Mouse (Mus musculus): Measurements from ENCODE around the gene Zfp810.
"Not testable (repeated sequence)": the region's sequence is repeated elsewhere in the genome, so short reads cannot be mapped to it uniquely, and the experiment has no call there.

Zfp810 gene

DNA sequence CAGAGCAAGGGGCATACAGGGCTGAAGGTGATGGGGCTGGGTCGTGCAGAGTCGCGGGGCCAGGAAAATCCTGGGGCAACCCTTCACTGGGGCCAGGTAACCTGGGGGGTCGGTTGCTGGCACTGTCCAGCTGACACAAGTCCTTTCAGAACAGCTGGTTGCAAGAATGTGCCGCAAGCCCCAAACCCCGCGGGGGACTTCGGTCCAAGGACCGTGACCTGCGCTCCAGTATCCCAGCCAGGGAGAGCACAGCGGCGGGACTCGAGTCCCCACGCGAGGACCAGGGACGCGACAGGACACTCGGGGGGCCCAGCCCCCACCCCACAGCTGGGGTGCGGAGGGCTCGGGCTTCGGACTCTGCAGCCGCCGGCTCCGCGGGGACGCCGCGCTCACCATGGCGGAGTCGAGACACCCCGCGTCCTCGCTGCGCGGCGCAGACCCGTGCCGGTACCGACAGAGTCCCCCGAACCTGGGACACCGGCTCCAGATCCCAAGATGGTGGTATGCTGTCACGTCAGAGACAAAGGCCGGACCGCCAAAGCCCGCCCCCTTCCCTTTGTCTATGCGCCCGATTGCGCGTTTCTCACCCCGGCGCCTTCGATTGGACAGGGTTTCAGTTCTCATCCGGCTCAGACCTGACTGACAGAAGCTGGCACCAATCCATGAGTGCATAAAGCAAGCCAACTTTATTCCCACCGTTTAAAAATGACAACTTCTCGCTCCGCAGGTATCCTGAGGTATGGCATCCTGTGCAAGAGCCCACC is at the start of gene Zfp810:
Gene Zfp810 (minus strand): TSS at position 493 of the 764 bp plus-strand sequence.
- DNase-seq (ENCODE audit: low spot score) = peak; percentile 89

DNA sequence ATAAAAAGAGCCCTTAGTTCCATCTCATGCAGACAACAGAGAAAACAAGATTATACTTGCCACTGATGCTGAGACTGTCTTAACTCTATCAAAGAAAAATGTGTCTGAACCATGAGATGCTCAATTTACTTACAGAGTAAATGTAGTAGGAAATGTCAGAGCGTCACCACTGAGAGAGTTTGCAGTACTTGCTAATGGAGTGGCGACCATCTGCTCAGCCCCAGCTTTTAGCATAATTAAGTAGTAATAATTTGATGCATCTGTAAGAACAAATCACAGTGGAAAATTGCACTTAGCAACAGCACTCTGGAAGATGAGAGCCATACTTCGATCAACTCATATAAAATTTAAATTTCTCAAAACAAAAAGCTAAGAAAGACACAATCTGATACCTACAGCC is 48.5 kb upstream of the Zfp810 start:
- DNase-seq (ENCODE audit: low spot score) = no peak

DNA sequence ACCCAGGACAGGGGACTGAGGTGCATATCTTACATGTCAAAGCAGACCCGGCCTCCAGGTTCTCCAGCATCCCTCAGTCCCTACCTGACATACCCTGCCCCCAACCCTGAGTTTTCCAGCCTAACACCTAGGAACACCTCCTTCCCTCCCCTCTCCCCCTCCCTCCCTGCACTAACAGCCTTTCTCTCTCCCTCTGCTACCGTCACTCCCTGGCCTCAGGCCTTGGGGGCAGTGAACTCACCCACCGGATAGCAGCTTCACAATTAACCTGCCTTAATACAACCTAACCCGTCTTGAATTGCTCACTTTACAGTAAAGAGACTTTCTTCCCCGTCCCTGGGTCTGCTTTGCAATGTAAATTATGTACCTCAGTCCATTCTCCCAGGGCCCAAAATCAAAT is 46.5 kb upstream of the Zfp810 start:
- no peak for DNase-seq (ENCODE audit: low spot score)

DNA sequence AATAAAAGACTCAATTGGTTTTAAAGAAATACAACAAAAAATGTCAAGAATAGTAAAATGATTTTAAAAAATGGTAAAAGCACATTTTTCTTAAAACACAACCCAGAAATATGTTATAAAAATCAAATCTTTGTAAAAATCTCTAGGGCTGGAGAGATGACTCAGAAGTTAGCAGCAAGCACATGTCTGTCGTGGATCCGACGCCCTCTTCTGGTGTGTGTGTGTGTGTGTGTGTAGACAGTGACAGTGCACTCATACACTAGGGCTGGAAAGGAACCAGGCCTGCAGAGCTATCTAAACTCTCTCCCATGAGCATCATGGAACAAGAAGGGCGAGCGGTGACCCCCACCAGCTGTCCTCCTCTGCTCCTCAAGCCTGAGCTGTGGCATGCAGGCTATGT is 46.0 kb upstream of the Zfp810 start:
- DNase-seq (ENCODE audit: low spot score) = no peak

DNA sequence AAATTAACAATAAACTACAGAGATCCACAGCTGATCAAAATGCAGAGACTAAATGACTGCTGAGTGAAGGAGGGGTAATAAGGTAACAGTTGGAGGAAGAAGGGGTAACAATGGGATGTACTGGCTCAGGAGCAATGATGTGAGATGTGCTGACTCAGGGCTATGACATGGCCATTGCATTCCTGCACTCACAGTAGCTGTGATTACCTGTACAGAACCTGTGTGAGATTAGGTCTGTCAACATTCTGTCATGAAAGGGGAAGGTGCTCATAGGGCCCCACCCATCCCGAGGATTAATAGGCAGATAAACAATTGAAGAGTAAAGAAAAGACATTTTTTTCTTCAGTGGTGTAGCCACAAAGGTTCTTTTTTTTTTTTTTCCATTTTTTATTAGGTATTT is 32.9 kb upstream of the Zfp810 start:
- no peak for DNase-seq (ENCODE audit: low spot score)

DNA sequence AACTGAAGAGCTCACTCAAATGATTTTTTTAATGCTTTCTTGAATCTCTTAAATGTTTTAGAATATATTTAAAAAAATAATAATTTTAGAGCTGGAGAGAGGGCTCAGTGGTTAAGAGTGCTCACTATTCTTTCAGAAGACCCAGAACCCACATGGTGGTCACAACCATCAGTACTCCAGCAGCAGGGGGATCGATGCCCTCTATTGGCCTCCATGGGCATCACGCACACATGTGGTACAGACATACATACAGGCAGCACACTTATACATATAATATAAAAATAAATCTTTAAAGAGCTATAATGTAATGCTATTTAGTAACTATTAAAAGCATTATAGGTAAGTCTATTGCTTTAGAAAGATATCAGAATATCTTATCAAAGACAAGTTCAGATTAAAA is 29.8 kb upstream of the Zfp810 start:
- no peak for DNase-seq (ENCODE audit: low spot score)

DNA sequence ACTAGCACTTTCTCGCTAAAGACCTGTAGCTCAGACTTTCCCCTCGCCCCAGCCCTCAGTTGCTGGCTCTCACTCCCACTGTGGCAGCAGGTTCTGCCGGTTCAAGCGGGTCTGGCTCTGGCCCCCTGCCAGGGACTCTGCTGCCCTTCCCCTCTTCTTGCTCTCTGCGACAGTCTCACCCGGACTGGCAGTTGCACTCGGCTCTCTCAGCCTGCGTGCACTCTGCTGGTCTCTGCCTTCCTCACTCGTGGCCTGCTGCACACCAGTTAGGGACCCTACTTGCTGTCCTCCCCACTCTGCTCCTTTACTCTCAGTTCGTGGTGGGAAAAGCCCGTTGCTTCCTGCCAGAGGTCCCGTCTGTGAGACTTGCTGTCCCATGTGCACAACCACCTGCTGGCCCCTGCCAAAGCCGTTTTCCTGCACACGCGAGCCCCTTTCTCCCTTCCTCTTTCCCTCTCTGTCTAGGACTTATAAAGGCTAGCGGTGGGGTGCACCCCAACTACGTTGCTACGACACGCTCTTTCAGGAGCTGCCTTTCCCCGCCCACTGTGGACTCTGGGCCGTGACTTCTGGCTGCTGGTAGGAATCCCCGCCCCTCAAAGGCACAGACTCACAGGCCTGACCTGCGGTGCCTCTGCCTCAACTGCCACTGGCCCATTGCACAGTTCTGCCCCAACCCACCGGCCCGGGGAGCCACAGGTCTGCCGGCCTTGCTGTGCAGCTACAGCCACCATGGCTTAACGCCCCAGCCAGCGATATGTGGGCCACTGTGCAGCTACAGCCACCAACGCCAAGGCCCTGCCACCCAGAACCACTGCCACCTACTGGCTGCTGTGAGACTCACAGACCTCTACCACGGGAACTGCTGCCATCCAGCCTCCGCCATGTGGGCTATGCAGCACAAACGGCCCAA is 20.3 kb upstream of the Zfp810 start:
- DNase-seq (ENCODE audit: low spot score) = peak; percentile 88

DNA sequence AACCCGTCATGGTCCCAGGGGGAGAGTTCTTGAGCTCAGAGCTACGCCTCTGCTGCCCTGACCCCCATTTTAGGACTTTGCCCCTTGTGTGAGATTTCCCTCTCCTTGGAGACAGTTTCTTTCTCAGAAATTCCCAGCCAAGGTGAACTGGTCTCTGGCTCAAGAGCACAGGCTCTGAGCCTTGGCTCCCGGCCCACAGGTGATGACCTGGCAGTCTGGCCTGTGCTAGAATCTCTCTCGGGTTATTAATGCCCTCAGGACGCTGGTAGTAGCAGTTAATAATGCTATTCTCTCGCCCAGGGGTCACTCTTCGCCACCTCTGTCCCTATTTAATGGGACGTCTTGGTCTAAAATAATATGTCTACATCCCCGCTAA is 19.6 kb upstream of the Zfp810 start:
- no peak for DNase-seq (ENCODE audit: low spot score)

DNA sequence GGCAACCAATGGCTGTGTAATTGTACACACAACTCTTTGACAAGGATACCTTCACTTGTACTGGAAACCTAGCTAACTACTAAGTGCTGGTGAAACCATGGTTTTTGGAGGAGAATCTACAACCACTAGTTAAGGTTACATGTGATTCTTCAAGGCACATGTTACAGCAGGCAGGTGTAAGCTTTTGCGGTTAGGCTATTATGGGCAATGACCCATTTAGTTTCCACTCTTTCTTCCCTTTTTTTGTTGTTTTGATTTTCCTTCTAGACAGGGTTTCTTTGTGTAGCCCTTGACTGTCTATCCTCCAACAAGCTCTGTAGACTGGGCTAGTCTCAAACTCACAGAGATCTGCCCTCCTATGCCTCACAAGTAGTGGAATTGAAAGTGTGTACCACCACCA is 17.1 kb upstream of the Zfp810 start:
- no peak for DNase-seq (ENCODE audit: low spot score)

DNA sequence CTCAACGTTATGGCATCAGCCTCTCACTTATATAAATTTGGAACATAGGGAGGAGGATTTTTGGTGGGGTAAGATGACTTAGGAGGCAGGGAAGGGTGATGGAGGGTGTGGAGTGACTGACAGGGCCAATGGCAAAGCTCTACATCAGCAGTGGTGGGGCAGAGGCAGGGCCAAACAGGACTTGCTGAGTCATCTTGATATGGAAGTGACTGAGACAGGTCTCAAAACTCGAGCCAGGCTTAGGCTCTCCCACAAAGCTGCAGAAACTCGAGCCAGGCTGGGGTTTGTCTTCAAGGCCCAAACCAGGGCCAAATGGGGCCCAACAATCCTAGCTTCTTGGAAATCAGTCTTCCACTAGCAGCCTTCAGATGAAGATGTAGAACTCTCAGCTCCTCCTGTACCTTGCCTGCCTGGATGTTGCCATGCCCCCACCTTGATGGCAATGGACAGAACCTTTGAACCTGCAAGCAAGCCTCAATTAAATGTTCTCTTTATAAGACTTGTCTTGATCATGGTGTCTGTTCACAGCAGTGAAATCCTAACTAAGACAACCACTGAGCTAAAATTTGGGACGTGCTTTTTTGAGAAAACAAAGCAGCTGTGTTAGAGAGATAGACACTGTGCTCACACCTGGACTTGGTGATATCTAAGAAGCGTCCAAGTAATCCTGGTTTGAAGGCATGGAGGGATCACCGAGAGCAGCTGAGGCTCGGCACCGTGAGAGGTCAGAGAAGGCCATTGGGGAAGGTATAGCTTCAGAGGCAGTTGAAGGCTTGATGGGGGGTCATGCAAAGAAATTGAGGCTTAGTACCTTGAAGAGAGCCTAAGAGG is 15.1 kb upstream of the Zfp810 start:
- no peak for DNase-seq (ENCODE audit: low spot score)

DNA sequence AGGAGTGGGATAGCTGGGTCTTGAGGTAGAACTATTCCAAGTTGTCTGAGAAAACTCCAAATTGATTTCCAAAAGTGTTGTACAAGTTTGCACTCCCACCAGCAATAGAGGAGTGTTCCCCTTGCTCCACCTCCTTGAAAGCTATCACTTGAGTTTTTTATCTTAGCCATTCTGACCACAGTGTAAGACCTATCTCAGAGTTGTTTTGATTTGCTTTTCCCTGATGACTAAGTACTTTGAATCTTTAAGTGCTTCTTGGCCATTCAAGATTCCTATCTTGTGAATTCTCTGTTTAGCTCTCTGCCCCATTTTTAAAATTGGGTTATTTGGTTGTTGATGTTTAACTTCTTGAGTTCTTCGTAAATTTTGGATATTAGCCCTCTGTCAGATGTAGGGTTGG is 11.7 kb upstream of the Zfp810 start:
- no peak for DNase-seq (ENCODE audit: low spot score)

DNA sequence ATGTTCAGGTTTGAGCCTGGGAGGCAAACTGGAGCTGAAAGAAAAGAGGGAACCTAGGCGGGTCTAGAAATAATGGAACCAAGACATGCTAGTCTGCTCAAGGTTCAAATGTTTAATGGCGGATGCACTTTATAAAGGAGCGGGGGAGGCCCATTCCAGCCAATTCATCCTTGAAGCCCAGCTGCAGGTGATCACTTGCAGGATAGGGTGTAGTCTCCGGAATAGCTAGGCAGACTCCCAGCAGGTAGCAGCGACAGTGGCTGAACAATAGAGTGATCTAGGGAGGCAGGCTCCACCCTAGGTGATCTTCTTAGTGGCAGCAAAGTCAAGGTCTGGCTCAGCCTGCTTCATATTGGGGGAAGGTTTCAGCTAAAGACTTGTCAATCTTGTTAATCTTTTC is 8.6 kb upstream of the Zfp810 start:
- DNase-seq (ENCODE audit: low spot score) = not testable (repeated sequence)

DNA sequence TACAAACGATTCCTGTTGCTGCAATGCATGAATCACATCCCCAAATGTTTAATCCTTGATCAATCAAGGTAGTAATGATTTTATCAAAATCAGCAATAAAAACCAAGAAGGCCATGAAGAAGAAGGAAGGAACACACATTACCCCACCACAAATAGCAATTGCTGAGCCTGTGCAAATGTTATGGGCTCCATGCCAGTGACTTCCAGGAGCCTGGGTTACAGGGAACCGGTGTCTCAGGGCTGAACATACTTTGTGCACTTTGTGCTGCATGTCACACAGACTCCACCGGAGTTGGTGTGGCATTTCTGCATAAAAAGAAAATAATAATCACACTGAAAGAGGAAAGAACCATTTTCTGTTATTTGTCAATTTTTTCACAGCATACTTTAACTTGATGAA is 6.6 kb upstream of the Zfp810 start:
- no peak for DNase-seq (ENCODE audit: low spot score)

DNA sequence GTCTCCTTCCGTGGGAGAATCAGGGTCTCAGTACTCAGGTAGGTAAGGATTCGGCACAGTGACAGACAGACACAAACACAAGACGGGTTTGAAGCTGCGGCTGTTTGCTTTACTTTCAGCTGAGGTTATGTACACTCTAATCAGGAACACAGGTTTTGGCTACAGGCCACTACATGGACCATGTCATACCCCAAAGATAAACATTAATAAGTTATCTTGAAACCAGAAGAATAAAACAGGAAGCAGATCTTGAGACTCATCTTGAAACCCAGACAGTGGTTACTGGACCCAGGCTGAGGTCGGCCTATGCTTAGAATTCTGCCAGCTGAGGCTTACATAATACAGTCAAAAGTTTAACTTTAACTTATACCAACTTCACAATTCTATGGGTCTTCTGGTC is 5.8 kb upstream of the Zfp810 start:
- no peak for DNase-seq (ENCODE audit: low spot score)

DNA sequence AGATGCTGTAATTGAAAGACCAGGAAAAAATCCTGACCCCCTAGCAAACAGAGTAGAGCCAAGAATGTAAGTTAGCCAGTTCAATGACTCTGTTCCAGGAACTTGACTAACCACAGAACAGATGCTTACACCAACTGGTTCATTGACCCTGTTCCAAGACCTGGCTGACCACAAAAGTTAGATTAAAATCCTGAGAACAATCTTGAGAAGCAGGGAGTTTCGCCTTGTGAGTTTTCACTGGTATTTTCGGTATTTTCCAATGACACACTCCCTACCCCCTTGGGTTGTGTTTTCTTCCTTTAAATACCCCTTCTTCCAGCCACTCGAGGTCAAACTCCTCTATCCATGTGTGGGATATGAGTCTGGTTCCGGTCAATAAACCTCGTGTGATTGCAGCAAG is 2.2 kb upstream of the Zfp810 start:
- no peak for DNase-seq (ENCODE audit: low spot score)

DNA sequence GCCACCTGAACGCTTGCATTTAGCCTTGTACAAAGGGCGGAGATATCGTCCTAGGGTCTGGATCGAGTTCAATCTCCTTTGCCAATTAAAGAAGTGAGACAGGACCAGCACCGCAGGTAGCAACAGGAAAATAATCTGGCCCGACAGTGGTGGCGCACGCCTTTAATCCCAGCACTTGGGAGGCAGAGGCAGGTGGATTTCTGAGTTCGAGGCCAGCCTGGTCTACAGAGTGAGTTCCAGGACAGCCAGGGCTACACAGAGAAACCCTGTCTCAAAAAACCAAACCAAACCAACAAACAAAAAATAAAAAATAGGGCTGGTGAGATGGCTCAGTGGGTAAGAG is 443 bp upstream of the Zfp810 start:
- DNase-seq (ENCODE audit: low spot score) = not testable (repeated sequence)

DNA sequence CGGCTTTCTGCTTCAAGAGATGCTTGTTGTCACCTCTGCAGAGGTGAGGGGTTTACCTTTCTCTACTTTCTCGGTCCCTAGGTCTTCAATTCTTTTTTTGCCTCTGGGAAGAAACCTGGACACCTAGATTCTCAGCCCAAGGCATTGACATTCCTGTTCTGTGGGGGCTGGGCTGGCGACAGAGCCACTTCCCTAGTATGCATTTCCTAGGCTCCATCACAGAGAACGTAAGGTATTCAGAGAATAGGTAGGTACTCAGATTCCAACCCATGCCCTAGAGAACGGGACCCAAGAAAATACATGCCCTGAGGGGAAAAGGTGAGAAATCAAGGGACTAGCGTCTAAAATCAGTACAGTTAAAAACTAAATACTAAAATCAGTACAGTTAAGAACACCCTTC is 722 bp downstream of the Zfp810 start:
- no peak for DNase-seq (ENCODE audit: low spot score)

DNA sequence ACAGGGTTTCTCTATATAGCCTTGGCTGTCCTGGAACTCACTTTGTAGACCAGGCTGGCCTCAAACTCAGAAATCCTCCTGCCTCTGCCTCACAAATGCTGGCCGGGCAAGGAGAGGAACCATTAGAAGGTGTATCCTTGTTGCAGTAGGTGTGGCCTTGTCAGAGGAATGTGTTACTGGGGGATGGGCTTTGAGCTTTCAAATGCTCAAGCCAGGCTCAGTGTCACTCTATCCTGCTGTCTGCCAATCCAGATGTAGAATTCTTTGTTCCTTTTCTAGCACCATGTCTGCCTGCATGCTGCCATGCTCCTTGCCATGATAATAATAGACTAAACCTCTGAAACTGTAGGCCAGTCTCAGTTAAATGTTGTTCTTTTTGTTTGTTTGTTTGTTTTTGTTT is 5.2 kb downstream of the Zfp810 start:
- DNase-seq (ENCODE audit: low spot score) = no peak

DNA sequence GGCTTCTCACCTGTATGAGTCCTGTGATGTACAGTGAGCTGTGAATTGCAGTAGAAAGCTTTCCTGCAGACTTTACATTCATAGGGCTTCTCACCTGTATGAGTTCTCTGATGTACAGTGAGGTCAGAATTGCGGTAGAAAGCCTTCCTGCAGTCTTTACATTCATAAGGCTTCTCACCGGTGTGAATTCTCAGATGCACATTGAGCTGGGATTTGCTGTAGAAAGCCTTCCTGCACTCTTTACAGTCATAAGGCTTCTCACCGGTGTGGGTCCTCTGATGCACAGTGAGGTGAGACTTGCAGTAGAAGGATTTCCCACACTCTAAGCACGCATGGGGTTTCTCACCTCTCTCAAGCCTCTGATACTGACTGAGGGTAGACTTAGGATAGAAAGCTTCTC is 28.7 kb downstream of the Zfp810 start:
- no peak for DNase-seq (ENCODE audit: low spot score)

DNA sequence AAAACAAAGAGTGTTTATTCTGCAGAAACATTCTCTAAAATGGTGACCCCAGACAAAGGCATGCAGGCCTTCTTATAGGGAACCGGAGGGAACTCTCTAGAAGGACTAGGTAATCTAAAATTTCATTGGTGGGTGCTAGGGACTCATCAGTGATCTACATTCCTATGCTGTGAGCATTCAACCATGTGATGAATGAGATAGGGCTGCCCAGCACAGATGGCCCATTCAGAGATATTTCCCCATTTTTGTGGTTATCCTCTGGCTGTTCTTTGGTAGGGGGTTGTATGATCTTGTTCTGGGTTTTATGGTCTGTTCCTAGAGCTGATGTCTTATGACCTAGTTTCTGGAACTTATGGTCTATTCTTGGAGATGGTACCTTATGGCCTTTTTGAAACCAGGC is 38.6 kb downstream of the Zfp810 start:
- no peak for DNase-seq (ENCODE audit: low spot score)

DNA sequence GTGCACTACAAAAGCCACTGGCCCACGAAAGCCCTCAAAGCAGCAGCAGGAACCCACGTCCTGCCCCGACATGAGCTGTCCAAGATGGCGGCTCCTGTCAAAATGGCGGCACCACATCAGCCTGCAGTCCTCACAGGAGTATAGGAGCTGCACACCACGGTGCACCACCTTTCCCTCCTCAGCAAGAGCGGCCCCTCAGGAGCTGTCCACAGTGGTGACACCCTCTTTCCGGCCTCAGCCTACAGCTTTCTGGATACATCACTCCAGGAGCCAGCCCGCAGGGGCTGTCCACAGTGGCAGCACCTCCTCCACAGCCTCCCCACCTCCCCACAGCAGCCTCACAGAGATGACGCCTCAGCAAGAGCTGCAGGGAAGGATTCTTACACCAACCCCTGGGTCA is 44.8 kb downstream of the Zfp810 start:
- DNase-seq (ENCODE audit: low spot score) = no peak

DNA sequence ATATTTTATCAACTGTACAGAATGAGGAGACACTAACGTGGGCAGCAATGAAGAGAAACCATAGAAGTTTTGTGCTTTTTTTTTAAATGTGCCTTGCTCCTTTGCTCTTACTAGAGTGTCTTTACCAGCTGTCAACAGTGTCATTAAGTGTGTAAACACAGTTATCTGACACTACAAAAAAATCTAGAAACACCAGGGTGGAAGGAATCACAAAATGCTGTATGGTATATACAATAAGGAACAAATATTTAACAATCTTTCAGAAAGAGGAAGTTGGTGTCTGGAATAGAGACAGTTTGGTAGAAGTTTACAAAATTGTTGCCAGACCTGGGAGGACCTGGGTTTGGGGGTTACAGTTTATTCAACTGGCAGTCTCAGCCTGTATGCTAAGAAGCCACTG is 45.9 kb downstream of the Zfp810 start:
- no peak for DNase-seq (ENCODE audit: low spot score)

DNA sequence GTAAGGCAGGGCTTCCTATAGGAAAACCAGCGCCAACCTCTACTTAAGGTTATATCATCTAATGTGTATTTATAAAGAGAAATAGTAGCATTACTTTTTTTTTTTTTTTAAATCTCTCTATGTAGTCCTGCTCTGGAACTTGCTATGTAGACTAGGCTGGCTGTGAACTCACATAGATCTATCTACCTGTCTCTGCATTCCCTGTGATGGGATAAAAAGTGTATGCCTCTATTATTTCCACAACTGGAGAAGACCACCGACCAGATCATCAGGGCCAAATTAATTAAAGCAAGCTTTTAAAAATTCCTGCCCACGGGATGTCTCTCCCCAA is 47.4 kb downstream of the Zfp810 start:
- no peak for DNase-seq (ENCODE audit: low spot score)

Data from testis, postnatal 10 days (tissue).